In the genomic region with DNA sequence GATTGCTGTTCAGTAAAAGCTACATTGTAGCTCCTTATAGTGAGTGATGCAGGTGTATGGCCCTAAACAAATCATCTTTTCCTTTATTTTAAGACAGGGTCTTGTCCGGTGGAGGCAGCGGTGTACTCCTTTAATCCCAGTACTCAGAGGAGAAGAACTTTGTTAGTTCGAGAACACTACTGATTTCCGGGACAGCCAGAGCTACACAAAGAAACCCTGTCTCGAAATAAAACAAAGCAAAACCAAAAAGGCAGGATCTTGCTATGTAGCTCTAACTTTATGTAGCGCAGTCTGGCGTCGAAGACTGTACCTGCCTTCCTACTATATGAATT, we compare ENCODE assay signal across 8 mouse cellular contexts. TPM values are rescaled to one million over a fixed set of nuclear protein-coding genes. Genes with fewer than 3 reads are reported as not detected.
DNase-seq lines count a peak whose midpoint lies in the region; ATAC-seq and TF ChIP-seq lines count a peak whose summit lies in the region.

No protein-coding gene starts in this region.

- peaks cover 47% of the 10 kb centered on the region for H3K79me2 ChIP-seq in C2C12 (ENCODE audit: control insufficient read depth, insufficient read depth)

- H3K27ac ChIP-seq in gastrocnemius, adult 2 months, result peak overlapping the region; percentile 87
- H3K27ac ChIP-seq in forebrain, embryonic 13.5 days, result no peak overlapping the region; the same call in 1 of the 2 replicates
- H3K27ac ChIP-seq in liver, embryonic 14.5 days, result peak overlapping the region; percentile 56

- peaks cover 47% of the 10 kb centered on the region for H3K79me3 ChIP-seq in C2C12 (ENCODE audit: low read depth)

- intact Hi-C loops in gastrocnemius, adult 2 months (cut with DNase I), result loop anchor here (1.0 to 5.0 kb wide), 2 partner anchors 37 to 40 kb away; a partner anchor contains a TSS
- intact Hi-C loops in gastrocnemius, postnatal 36 days (cut with DNase I), result loop anchor here (2.0 to 5.0 kb wide), 2 partner anchors 35 to 85 kb away; a partner anchor contains a TSS

- peaks cover 24% of the 10 kb centered on the region for H3K4me1 ChIP-seq in forebrain, embryonic 13.5 days
- H3K4me1 ChIP-seq in liver, embryonic 14.5 days (replicated peaks; ENCODE audit: control insufficient read depth in 2 of 2, insufficient read depth in 2 of 2, low read length in 1 of 2), result peaks cover 0 to 16% of the 10 kb centered on the region in 2 experiments; a peak in 2 of 4 replicates

- peak overlapping the region; percentile 58 for H3K9ac ChIP-seq in forebrain, embryonic 13.5 days
- H3K9ac ChIP-seq in liver, embryonic 14.5 days (replicated peaks), result peak overlapping the region; percentile 77

- H3ac ChIP-seq in C2C12 (ENCODE audit: control insufficient read depth, insufficient read length, low read depth), result no peak overlapping the region

- ATAC-seq in forebrain, embryonic 13.5 days, result no peak
- no peak for ATAC-seq in liver, embryonic 14.5 days (ENCODE audit: insufficient read depth)

- 26% methylated on average over 8 of the region's 8 CpGs for WGBS in forebrain, embryonic 13.5 days
- WGBS in liver, embryonic 14.5 days (ENCODE audit: insufficient replicate concordance), result 36% methylated on average over 8 of the region's 8 CpGs

- TF ChIP-seq EP300 in liver, embryonic 14.5 days (IDR thresholded peaks at IDR 0.05; ENCODE audit: low read depth), result no peak

- no peaks in the 10 kb centered on the region for H3K9me3 ChIP-seq in forebrain, embryonic 13.5 days (replicated peaks)
- no peaks in the 10 kb centered on the region for H3K9me3 ChIP-seq in liver, embryonic 14.5 days (ENCODE audit: control insufficient read depth, low read length)

- no peak for TF ChIP-seq CTCF in gastrocnemius, adult 2 months (IDR thresholded peaks at IDR 0.05)
- no peak for TF ChIP-seq CTCF in C2C12 (IDR thresholded peaks at IDR 0.05; ENCODE audit: control insufficient read depth, insufficient read depth, insufficient read length)
- TF ChIP-seq CTCF in liver, embryonic 14.5 days (IDR thresholded peaks at IDR 0.05; ENCODE audit: low read depth), result no peak

- peaks cover 10% of the 10 kb centered on the region for H3K36me3 ChIP-seq in C2C12 (ENCODE audit: control insufficient read depth, insufficient read depth)
- no peaks in the 10 kb centered on the region for H3K36me3 ChIP-seq in forebrain, embryonic 13.5 days (ENCODE audit: poor library complexity, severe bottlenecking)
- H3K36me3 ChIP-seq in liver, embryonic 14.5 days (replicated peaks; ENCODE audit: control insufficient read depth, insufficient read depth, low read depth), result peaks cover 2% of the 10 kb centered on the region

- H3K4me2 ChIP-seq in forebrain, embryonic 13.5 days, result peak overlapping the region; percentile 91
- peak overlapping the region; percentile 64 for H3K4me2 ChIP-seq in liver, embryonic 14.5 days (ENCODE audit: low read depth)

- no peak for DNase-seq in gastrocnemius, adult 2 months
- DNase-seq in gastrocnemius, postnatal 36 days, result no peak
- DNase-seq in liver, embryonic 14.5 days (ENCODE audit: low read depth in 3 of 3, low spot score in 3 of 3), result no peak
- no peak for DNase-seq in frontal cortex, postnatal 10 days (ENCODE audit: low spot score in 2 of 2)
- DNase-seq in cerebellum, postnatal 10 days, result no peak
- DNase-seq in ovary, postnatal 14 days (ENCODE audit: low spot score), result no peak

- H3K27me3 ChIP-seq in C2C12 (ENCODE audit: control insufficient read depth, insufficient read depth, insufficient read length), result no peaks in the 10 kb centered on the region
- H3K27me3 ChIP-seq in forebrain, embryonic 13.5 days, result no peaks in the 10 kb centered on the region
- H3K27me3 ChIP-seq in liver, embryonic 14.5 days (ENCODE audit: control insufficient read depth, insufficient read depth, low read length), result no peaks in the 10 kb centered on the region

- H3K4me3 ChIP-seq in gastrocnemius, adult 2 months, result peak overlapping the region; percentile 90
- peak overlapping the region; percentile 98 for H3K4me3 ChIP-seq in C2C12 (ENCODE audit: insufficient read depth, poor library complexity, severe bottlenecking)
- H3K4me3 ChIP-seq in forebrain, embryonic 13.5 days, result peak overlapping the region; percentile 85
- peak overlapping the region; percentile 51 to 85 for H3K4me3 ChIP-seq in liver, embryonic 14.5 days (ENCODE audit: insufficient read depth in 1 of 2, low read depth in 2 of 2, low read length in 2 of 2)

TF ChIP-seq in C2C12, 6 proteins besides CTCF, POLR2A, EP300 and RAD21:
- TF ChIP-seq MYOD1 (IDR thresholded peaks at IDR 0.05; ENCODE audit: control insufficient read depth, insufficient read length, low read depth) (no peak), CEBPB (IDR thresholded peaks at IDR 0.05; ENCODE audit: low read depth) (no peak), FOSL1 (IDR thresholded peaks at IDR 0.05; ENCODE audit: insufficient read depth, low read length, poor library complexity, severe bottlenecking) (no peak)
TF ChIP-seq in C2C12: peak in this region for 0.

RNA-seq across cellular contexts. Expression of a gene that starts 0.4 kb away (rescaled TPM):
- total RNA-seq in gastrocnemius, adult 2 months (2021), result 1 to 10 TPM; 5.0 to 5.3 TPM
- total RNA-seq in gastrocnemius, postnatal 36 days (2021), result 1 to 10 TPM; 4.6 to 5.7 TPM
- polyA plus RNA-seq in C2C12 (2012; fragmentation: generic; extraction: Trizol), result 7.6 TPM
- polyA plus RNA-seq in forebrain, embryonic 13.5 days (2015; fragmentation: Nextera tagmentation; extraction: Ambion mirVana), result 18.0 and 19.6 TPM in 2 replicates
- 3.8 and 5.7 TPM in 2 replicates for polyA plus RNA-seq in liver, embryonic 14.5 days (2012; rRNA removed)
- polyA plus RNA-seq in liver, embryonic 14.5 days (2014; fragmentation: Nextera tagmentation; extraction: Ambion mirVana), result 12.7 and 14.2 TPM in 2 replicates

RNA-seq across cellular contexts. Expression of a gene that starts 36.8 kb away (rescaled TPM):
- total RNA-seq in gastrocnemius, adult 2 months (2021), result 10 to 100 TPM; 43.5 to 54.4 TPM
- 10 to 100 TPM; 43.1 to 48.5 TPM for total RNA-seq in gastrocnemius, postnatal 36 days (2021)
- 54.2 TPM for polyA plus RNA-seq in C2C12 (2012; fragmentation: generic; extraction: Trizol)
- polyA plus RNA-seq in forebrain, embryonic 13.5 days (2015; fragmentation: Nextera tagmentation; extraction: Ambion mirVana), result 82.6 and 88.9 TPM in 2 replicates
- polyA plus RNA-seq in liver, embryonic 14.5 days (2012; rRNA removed), result 28.1 and 38.4 TPM in 2 replicates
- polyA plus RNA-seq in liver, embryonic 14.5 days (2014; fragmentation: Nextera tagmentation; extraction: Ambion mirVana), result 32.3 and 33.5 TPM in 2 replicates

RNA-seq across cellular contexts. Expression of a gene that starts 54.1 kb away (rescaled TPM):
- total RNA-seq in gastrocnemius, adult 2 months (2021), result not detected
- not detected for total RNA-seq in gastrocnemius, postnatal 36 days (2021)
- not detected for polyA plus RNA-seq in C2C12 (2012; fragmentation: generic; extraction: Trizol)
- not detected in 2 replicates for polyA plus RNA-seq in forebrain, embryonic 13.5 days (2015; fragmentation: Nextera tagmentation; extraction: Ambion mirVana)
- polyA plus RNA-seq in liver, embryonic 14.5 days (2012; rRNA removed), result not detected in 2 replicates
- polyA plus RNA-seq in liver, embryonic 14.5 days (2014; fragmentation: Nextera tagmentation; extraction: Ambion mirVana), result not detected in 2 replicates

RNA-seq across cellular contexts. Expression of a gene that starts 57.6 kb away (rescaled TPM):
- total RNA-seq in gastrocnemius, adult 2 months (2021), result 10 to 100 TPM; 32.4 to 60.2 TPM
- 10 to 100 TPM; 51.7 to 54.1 TPM for total RNA-seq in gastrocnemius, postnatal 36 days (2021)
- 537 TPM for polyA plus RNA-seq in C2C12 (2012; fragmentation: generic; extraction: Trizol)
- 39.5 and 44.4 TPM in 2 replicates for polyA plus RNA-seq in forebrain, embryonic 13.5 days (2015; fragmentation: Nextera tagmentation; extraction: Ambion mirVana)
- polyA plus RNA-seq in liver, embryonic 14.5 days (2012; rRNA removed), result 89.7 and 108 TPM in 2 replicates
- 159 and 166 TPM in 2 replicates for polyA plus RNA-seq in liver, embryonic 14.5 days (2014; fragmentation: Nextera tagmentation; extraction: Ambion mirVana)
